Mouse (Mus musculus) spleen, adult 2 months (tissue): ENCODE results near the gene Klk1b24.
"Not testable (repeated sequence)": the region's sequence is repeated elsewhere in the genome, so short reads cannot be mapped to it uniquely, and the experiment has no call there.

Experiments used
- CTCF ChIP-seq: fragments of 200-500 bp; IDR thresholded peaks from 2 replicates; pipeline ENCODE4 v1.5.1; 2011; ENCODE audit warnings: mild to moderate bottlenecking, inconsistent platforms; ENCODE audit not compliant: insufficient read depth, insufficient read length, insufficient replicate concordance; ENCODE audit errors: extremely low read depth
- POLR2A ChIP-seq: fragments of 200-500 bp; IDR thresholded peaks from 2 replicates; pipeline ENCODE4 v1.6.1; 2011; ENCODE audit warnings: low read depth, low read length, inconsistent platforms

GRCm38 (mm10) chr7:44186516-44186915 is 1.5 kb upstream of the Klk1b24 start:
- TF ChIP-seq POLR2A, CTCF: not testable (repeated sequence)
